Mouse (Mus musculus) left cerebral cortex, postnatal 10 days (tissue): ENCODE results near the gene Pcca. TPM values are rescaled to one million over a fixed set of nuclear protein-coding genes. Genes with fewer than 3 reads are reported as not detected.
A peak's percentile ranks its signal among the peaks of the same experiment; 100 is the strongest.
"Not testable (repeated sequence)": the region's sequence is repeated elsewhere in the genome, so short reads cannot be mapped to it uniquely, and the experiment has no call there.

Source experiments
- DNase-seq, 2 experiments: peaks; one replicate each; pipeline ENCODE4 v3.0.0; 2021 to 2022; ENCODE audit warnings: low spot score in 2 of 2, mixed read lengths in 1 of 2; ENCODE audit errors: extremely low spot score in 1 of 2
- intact Hi-C: fragments of 180-260 bp; cut with DNase I; formaldehyde crosslinking; loops from one replicate; pipeline ENCODE4 v1.15.1; 2025
- total RNA-seq, 2 experiments: library from RNA; stranded (reverse); gene quantifications; 2 replicates each; pipeline ENCODE4 v1.2.3; 2021

Gene Pcca
- total RNA-seq, 2 experiments from 2014 or later = 35.5 to 38.2 TPM

- DNase-seq = no peak
- intact Hi-C loops = no loop called here
Observed at GRCm38 (mm10) chr14:122548905-122549304, 14.8 kb downstream of the Pcca start.

- no peak for DNase-seq
- intact Hi-C loops = no loop called here
Observed at GRCm38 (mm10) chr14:122552761-122553445, 18.8 kb downstream of the Pcca start.

- intact Hi-C loops = no loop called here
- no peak for DNase-seq
Observed at GRCm38 (mm10) chr14:122557353-122557752, 23.2 kb downstream of the Pcca start.

GRCm38 (mm10) chr14:122560893-122561452, 26.8 kb downstream of the Pcca start:
- intact Hi-C loops, DNase-seq: not testable (repeated sequence)

GRCm38 (mm10) chr14:122570862-122571261, 36.7 kb downstream of the Pcca start:
- intact Hi-C loops = no loop called here

GRCm38 (mm10) chr14:122574064-122574751, 40.1 kb downstream of the Pcca start:
- intact Hi-C loops = no loop called here

More at GRCm38 (mm10) chr14:122570862-122571261, 36.7 kb downstream of the Pcca start:
- no peak for DNase-seq

GRCm38 (mm10) chr14:122577816-122578215, 43.7 kb downstream of the Pcca start:
- no peak for DNase-seq
- intact Hi-C loops = no loop called here

More at GRCm38 (mm10) chr14:122574064-122574751, 40.1 kb downstream of the Pcca start:
- DNase-seq = no peak

GRCm38 (mm10) chr14:122582057-122582456, 47.9 kb downstream of the Pcca start:
- intact Hi-C loops = no loop called here
- DNase-seq = no peak

- no peak for DNase-seq
- intact Hi-C loops = no loop called here
Observed at GRCm38 (mm10) chr14:122582491-122583077, 48.5 kb downstream of the Pcca start.

GRCm38 (mm10) chr14:122584087-122584486, 50.0 kb downstream of the Pcca start:
- intact Hi-C loops, DNase-seq: not testable (repeated sequence)

GRCm38 (mm10) chr14:122586942-122587341, 52.8 kb downstream of the Pcca start:
- no peak for DNase-seq
- intact Hi-C loops = no loop called here

GRCm38 (mm10) chr14:122597534-122597933, 63.4 kb downstream of the Pcca start:
- DNase-seq = peak in 1 of 2 experiments; percentile 27
- intact Hi-C loops = no loop called here

- intact Hi-C loops = no loop called here
- no peak for DNase-seq
Observed at GRCm38 (mm10) chr14:122598802-122599201, 64.7 kb downstream of the Pcca start.

- DNase-seq = no peak
- intact Hi-C loops = no loop called here
Observed at GRCm38 (mm10) chr14:122599839-122600238, 65.7 kb downstream of the Pcca start.

- intact Hi-C loops = no loop called here
- DNase-seq = no peak
Observed at GRCm38 (mm10) chr14:122602701-122603100, 68.6 kb downstream of the Pcca start.

- DNase-seq = no peak
- intact Hi-C loops = no loop called here
Observed at GRCm38 (mm10) chr14:122606499-122606898, 72.4 kb downstream of the Pcca start.

- intact Hi-C loops = no loop called here
- no peak for DNase-seq
Observed at GRCm38 (mm10) chr14:122607456-122607855, 73.3 kb downstream of the Pcca start.

- intact Hi-C loops = no loop called here
- no peak for DNase-seq
Observed at GRCm38 (mm10) chr14:122608323-122608722, 74.2 kb downstream of the Pcca start.

- intact Hi-C loops = no loop called here
- DNase-seq = no peak
Observed at GRCm38 (mm10) chr14:122611035-122611434, 76.9 kb downstream of the Pcca start.

GRCm38 (mm10) chr14:122612317-122612716, 78.2 kb downstream of the Pcca start:
- no peak for DNase-seq
- intact Hi-C loops = no loop called here
